Mouse (Mus musculus): ENCODE results near the gene Madd.
"Not testable (repeated sequence)": the region's sequence is repeated elsewhere in the genome, so short reads cannot be mapped to it uniquely, and the experiment has no call there.

Gene Madd

GRCm38 (mm10) chr2:91125101-91125500 is 58.5 kb downstream of the Madd start:
- no peak for DNase-seq (ENCODE audit: extremely low read depth, low read depth)

- no peak for DNase-seq (ENCODE audit: extremely low read depth, low read depth)
These were observed 60.1 kb downstream of the Madd start for GRCm38 (mm10) chr2:91123521-91123920.

GRCm38 (mm10) chr2:91121497-91121896 is 62.1 kb downstream of the Madd start:
- no peak for DNase-seq (ENCODE audit: extremely low read depth, low read depth)

- no peak for DNase-seq (ENCODE audit: extremely low read depth, low read depth)
These were observed 62.6 kb downstream of the Madd start for GRCm38 (mm10) chr2:91121011-91121410.

DNA sequence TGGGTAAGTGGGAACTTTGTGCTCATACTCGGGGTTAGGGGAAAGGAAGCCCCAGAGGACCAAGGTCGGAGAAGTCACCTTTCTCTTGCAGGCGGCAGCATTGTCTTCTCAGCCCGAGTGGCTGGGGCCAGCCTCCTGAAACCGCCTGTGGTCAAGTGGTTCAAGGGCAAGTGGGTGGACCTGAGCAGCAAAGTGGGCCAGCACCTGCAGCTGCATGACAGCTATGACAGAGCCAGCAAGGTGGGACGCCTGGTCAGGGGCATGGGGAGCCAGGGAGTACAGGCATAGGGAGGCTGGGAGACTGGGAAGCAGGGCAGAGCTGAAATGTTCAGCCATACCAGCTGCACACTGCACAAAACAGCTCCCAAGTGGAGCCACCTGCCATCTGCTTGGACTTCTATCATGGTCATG is 63.4 kb downstream of the Madd start:
- DNase-seq (ENCODE audit: extremely low read depth, low read depth) = no peak

- no peak for DNase-seq (ENCODE audit: extremely low read depth, low read depth)
These were observed 64.1 kb downstream of the Madd start for GRCm38 (mm10) chr2:91119551-91119950.

DNA sequence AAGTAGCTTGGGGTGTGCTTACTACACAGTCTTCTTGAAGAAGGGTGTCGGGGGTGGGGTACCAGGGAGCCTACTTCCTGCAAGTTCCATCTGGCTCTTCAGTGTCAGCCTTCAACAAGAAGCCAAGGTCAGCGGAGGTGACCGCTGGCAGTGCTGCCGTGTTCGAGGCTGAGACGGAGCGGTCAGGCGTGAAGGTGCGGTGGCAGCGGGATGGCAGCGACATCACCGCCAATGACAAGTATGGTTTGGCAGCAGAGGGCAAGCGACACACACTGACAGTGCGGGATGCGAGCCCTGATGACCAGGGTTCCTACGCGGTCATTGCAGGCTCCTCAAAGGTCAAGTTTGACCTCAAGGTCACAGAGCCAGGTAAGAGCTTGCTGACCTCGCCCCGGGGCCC is 64.6 kb downstream of the Madd start:
- DNase-seq (ENCODE audit: extremely low read depth, low read depth) = no peak

GRCm38 (mm10) chr2:91118647-91119046 is 65.0 kb downstream of the Madd start:
- no peak for DNase-seq (ENCODE audit: extremely low read depth, low read depth)

DNA sequence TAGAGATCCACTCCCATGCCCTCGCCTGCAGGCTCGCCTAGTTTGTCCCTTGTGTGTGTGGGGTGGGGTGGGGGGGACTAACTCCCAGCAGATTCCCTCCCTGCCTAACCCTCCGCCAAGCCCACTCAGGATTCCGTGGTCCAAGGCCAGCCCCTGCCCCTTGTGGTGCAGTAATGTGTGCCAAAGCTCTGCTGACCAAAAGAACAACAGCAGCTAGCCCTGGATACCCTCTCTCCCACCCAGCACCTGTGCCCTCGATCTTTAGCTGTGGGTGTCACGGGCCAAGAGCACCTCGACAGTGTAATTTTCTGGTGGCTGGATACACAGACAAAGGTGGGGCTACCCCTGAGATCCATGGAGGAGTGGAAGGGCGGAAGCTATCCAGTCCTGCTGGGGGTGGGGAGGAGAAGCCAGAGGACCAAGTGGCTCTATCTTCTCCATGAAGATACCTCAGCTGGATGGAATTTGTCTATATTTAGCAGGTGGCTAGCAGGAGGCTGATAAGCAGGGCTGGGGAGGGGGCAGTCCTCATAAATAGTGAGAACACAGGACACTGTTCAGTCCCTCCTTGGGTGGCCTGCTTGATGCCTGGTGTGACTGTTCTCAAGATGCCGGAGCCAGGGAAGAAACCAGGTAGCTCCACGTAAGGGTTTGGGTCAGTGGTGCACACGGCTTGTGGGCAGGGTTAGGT is 65.9 kb downstream of the Madd start, which contains the start of gene Mybpc3:
Gene Mybpc3 (plus strand): TSS at position 560 of the 691 bp plus-strand sequence.
- DNase-seq (ENCODE audit: extremely low read depth, low read depth) = no peak

GRCm38 (mm10) chr2:91116842-91117241 is 66.8 kb downstream of the Madd start:
- no peak for DNase-seq (ENCODE audit: extremely low read depth, low read depth)

DNA sequence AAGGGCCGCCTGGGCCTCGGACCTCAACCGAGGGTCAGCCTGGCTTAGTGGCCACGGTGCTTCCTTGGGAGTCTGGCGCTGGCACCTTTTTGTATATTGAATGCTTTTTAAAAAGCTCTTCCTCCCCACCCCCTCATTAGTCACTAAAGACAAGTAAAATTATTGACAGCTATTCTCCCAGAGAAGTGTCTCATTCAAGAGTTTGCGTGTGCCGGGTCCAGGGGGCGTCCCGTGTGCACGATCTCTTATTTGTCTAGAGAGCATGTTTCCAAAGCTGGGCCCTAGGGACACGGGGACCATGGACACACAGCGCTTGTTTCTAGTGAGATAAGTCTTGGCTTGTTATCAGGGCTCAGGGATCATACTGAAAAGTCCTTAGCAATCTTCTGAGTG is 68.1 kb downstream of the Madd start:
- DNase-seq (ENCODE audit: extremely low read depth, low read depth) = no peak

- DNase-seq (ENCODE audit: extremely low read depth, low read depth) = peak; percentile 50
These were observed 68.7 kb downstream of the Madd start for GRCm38 (mm10) chr2:91114781-91115577.

- no peak for DNase-seq (ENCODE audit: extremely low read depth, low read depth)
These were observed 69.8 kb downstream of the Madd start for GRCm38 (mm10) chr2:91113852-91114251.

DNA sequence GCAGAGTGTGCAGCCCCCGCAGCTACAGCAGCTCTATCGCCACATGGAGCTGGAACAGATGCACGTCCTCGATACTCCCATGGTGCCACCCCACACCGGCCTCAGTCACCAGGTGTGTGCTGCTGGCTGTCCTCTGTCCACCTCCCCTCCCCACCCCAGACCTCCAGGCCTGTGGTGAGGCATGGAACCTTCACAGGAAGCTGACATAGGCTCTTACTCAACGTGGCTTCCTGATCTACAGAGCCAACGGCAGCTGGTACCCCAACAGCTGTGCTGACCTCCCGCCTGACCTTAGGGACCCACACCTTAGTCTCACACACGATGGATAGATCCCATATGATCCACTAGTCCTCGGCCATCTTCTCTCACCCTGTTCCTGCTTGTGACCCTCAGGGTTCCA is 70.3 kb downstream of the Madd start:
- no peak for DNase-seq (ENCODE audit: extremely low read depth, low read depth)

- DNase-seq (ENCODE audit: extremely low read depth, low read depth) = no peak
These were observed 71.1 kb downstream of the Madd start for GRCm38 (mm10) chr2:91112491-91112890.

GRCm38 (mm10) chr2:91111832-91112231 is 71.8 kb downstream of the Madd start:
- DNase-seq (ENCODE audit: extremely low read depth, low read depth) = not testable (repeated sequence)

GRCm38 (mm10) chr2:91110429-91110828 is 73.2 kb downstream of the Madd start:
- no peak for DNase-seq (ENCODE audit: extremely low read depth, low read depth)

GRCm38 (mm10) chr2:91109807-91110385 is 73.7 kb downstream of the Madd start:
- no peak for DNase-seq (ENCODE audit: extremely low read depth, low read depth)

- no peak for DNase-seq (ENCODE audit: extremely low read depth, low read depth)
These were observed 74.4 kb downstream of the Madd start for GRCm38 (mm10) chr2:91109241-91109640.

DNA sequence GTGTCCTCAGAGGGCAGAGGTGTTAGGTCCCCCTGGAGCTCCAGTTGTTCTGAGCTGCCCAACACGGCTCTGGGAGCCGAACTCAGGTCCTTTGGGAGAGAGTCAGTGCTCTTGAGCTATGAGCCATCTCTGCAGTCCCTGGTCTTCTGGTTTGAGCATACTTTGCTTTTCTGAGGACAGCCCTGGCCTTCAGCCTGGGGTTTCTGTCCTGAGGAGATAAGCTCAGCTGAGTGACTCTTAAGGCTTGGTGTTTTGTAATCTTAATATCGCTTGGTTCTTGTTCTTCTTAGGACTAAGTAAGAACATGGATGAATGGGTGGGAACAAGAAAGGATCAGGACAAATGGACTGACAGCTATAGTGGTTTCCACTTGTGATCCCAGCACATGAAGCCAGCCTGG is 75.5 kb downstream of the Madd start:
- no peak for DNase-seq (ENCODE audit: extremely low read depth, low read depth)

DNA sequence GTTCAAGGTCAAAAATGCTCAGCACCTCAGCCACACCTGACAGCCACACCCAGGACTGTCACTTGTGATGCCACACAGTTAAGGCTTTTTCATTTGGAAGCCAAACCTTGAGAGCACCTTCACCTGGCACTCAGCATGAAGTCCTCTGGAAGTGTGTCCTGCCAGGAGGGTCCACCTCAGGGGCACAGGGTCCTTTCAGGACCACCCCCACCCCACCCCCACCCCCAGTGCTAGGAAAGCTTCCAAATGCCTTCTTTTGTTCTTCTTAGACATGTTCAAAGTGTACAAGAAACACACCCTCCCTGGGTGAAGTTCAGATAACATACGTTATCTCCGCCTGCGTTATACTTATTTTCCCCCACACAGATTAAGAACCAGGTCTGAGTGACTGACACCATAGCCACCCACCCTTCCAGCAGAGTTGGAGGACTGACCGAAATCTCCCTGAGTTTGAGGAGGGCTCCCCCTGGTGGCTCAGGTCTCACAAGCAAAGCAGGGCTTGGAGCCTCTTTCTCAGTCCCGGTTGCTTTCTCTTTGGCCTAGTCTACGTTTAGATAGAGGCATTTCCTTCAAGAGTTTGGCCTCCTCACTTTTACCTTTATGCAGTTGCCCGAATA is 82.4 kb downstream of the Madd start:
- DNase-seq (ENCODE audit: extremely low read depth, low read depth) = peak; percentile 64

GRCm38 (mm10) chr2:91098156-91098555 is 85.5 kb downstream of the Madd start:
- no peak for DNase-seq (ENCODE audit: extremely low read depth, low read depth)
